Mouse (Mus musculus) hindbrain, embryonic 12.5 days (tissue): ENCODE measurements around the gene Iars2. TPM values are rescaled to one million over a fixed set of nuclear protein-coding genes. Genes with fewer than 3 reads are reported as not detected.

Experiments used
- ATAC-seq: fragments of 200-750 bp; cut with Nextera tagmentation; 2 replicates; pipeline ENCODE4 v1.8.0; 2017; ENCODE audit warnings: moderate TSS enrichment; ENCODE audit not compliant: low FRiP score
- H3K27ac ChIP-seq: fragments of 300-500 bp; sonication (generic); 2 replicates; pipeline ENCODE4 v1.5.1; 2016; ENCODE audit warnings: mild to moderate bottlenecking
- H3K27me3 ChIP-seq: fragments of 300-500 bp; sonication (generic); 2 replicates; pipeline ENCODE4 v1.6.1; 2016; ENCODE audit warnings: mild to moderate bottlenecking
- H3K36me3 ChIP-seq: fragments of 300-500 bp; sonication (generic); 2 replicates; pipeline ENCODE4 v1.6.1; 2016; ENCODE audit warnings: mild to moderate bottlenecking
- H3K4me1 ChIP-seq: fragments of 300-500 bp; sonication (generic); 2 replicates; pipeline ENCODE4 v1.6.1; 2016
- H3K4me2 ChIP-seq: fragments of 300-500 bp; sonication (generic); replicated peaks from 2 replicates; pipeline ENCODE4 v1.6.1; 2016; ENCODE audit warnings: mild to moderate bottlenecking
- H3K4me3 ChIP-seq: fragments of 300-500 bp; sonication (generic); 2 replicates; pipeline ENCODE4 v1.5.1; 2016; ENCODE audit warnings: mild to moderate bottlenecking
- H3K9ac ChIP-seq: fragments of 300-500 bp; sonication (generic); 2 replicates; pipeline ENCODE4 v1.6.1; 2016; ENCODE audit warnings: mild to moderate bottlenecking, moderate library complexity
- H3K9me3 ChIP-seq: fragments of 300-500 bp; sonication (generic); replicated peaks from 2 replicates; pipeline ENCODE4 v1.6.1; 2016; ENCODE audit warnings: mild to moderate bottlenecking
- WGBS: fragments of 180-500 bp; shearing (Covaris S2); methylation state at CpG from one replicate; pipeline ENCODE4 v1.1.7; 2016; 5-methylcytosine and 5-hydroxymethylcytosine counted together
- polyA plus RNA-seq: library from polyadenylated mRNA; unstranded; fragments of >200 nt; fragmentation: Nextera tagmentation; extraction: Ambion mirVana; gene quantifications from 2 replicates; pipeline ENCODE4 v1.2.1, GENCODE M21; 2016

Gene Iars2
- polyA plus RNA-seq, 1 experiment from 2014 or later: 24.7 TPM

DNA sequence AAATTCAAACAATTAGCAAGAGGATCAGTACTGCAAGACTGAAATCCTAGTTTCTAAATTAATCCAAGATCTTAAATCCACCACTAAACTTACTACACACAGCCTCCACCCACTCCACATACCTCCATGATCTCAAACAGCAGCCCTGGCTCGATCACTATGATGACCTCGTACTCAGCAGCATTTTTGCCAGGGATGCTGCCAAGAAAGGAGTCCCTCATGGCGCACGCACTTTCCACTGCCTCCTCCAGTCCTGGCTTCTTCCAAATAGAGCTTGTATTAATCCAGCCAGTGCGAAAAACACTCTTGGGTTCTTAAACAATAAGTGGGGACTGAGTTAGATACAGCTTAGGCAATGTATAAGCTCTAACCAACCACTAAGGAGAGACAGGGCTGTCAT is 40.0 kb downstream of the Iars2 start:
- H3K27me3 ChIP-seq: no peaks in the 10 kb centered on the region
- H3K27ac ChIP-seq: no peak overlapping the region
- H3K4me2 ChIP-seq: no peak overlapping the region

DNA sequence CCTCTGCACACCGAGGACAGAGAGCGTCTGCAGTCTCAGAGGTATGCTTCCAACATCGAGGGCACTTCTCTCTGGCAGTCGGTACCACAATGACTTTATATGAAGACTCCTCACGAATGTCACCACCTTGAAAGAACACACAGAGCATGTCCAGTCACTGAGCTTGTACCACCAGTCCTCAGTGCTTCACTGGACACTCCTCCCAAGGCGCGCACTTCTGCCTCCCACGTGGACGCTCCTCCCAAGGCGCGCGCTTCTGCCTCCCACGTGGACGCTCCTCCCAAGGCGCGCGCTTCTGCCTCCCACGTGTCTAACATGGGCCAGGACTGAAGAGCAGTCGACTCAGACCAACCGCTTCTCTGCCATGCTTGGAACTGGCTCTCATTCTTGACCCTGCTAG is 42.1 kb downstream of the Iars2 start:
- no peak overlapping the region for H3K9ac ChIP-seq
- WGBS: 94% methylated on average over 20 of the region's 20 CpGs
- no peak overlapping the region for H3K27ac ChIP-seq
- H3K4me2 ChIP-seq: no peak overlapping the region
- peaks cover 74% of the 10 kb centered on the region for H3K36me3 ChIP-seq
- no peaks in the 10 kb centered on the region for H3K9me3 ChIP-seq
- no peak for ATAC-seq
- H3K27me3 ChIP-seq: no peaks in the 10 kb centered on the region
- H3K4me1 ChIP-seq: no peaks in the 10 kb centered on the region
- no peak overlapping the region for H3K4me3 ChIP-seq

More for the DNA sequence above, 40.0 kb downstream of the Iars2 start:
- WGBS: 97% methylated on average over 5 of the region's 5 CpGs
- peaks cover 73% of the 10 kb centered on the region for H3K36me3 ChIP-seq
- H3K4me1 ChIP-seq: no peaks in the 10 kb centered on the region
- ATAC-seq: no peak
- no peak overlapping the region for H3K9ac ChIP-seq
- no peaks in the 10 kb centered on the region for H3K9me3 ChIP-seq
- H3K4me3 ChIP-seq: no peak overlapping the region

- no peak overlapping the region for H3K27ac ChIP-seq
- 94% methylated on average over 4 of the region's 4 CpGs for WGBS
- H3K36me3 ChIP-seq: peaks cover 76% of the 10 kb centered on the region
Measured at GRCm38 (mm10) chr1:185285171-185285570, 44.0 kb downstream of the Iars2 start.

GRCm38 (mm10) chr1:185284740-185285139 is 44.5 kb downstream of the Iars2 start:
- Histone ChIP-seq H3K9ac (no peak overlapping the region), H3K36me3 (peaks cover 77% of the 10 kb centered on the region), H3K9me3 (no peaks in the 10 kb centered on the region), H3K27me3 (no peaks in the 10 kb centered on the region), H3K4me3 (no peak overlapping the region), H3K4me2 (no peak overlapping the region), H3K4me1 (no peaks in the 10 kb centered on the region), H3K27ac (no peak overlapping the region)
- 90% methylated on average over 4 of the region's 4 CpGs for WGBS
- ATAC-seq: no peak

More at GRCm38 (mm10) chr1:185285171-185285570, 44.0 kb downstream of the Iars2 start:
- Histone ChIP-seq H3K27me3 (no peaks in the 10 kb centered on the region), H3K9me3 (no peaks in the 10 kb centered on the region), H3K4me3 (no peak overlapping the region), H3K4me1 (no peaks in the 10 kb centered on the region), H3K9ac (no peak overlapping the region), H3K4me2 (no peak overlapping the region)
- no peak for ATAC-seq

GRCm38 (mm10) chr1:185283247-185283646 is 45.9 kb downstream of the Iars2 start:
- Histone ChIP-seq H3K9ac (no peak overlapping the region), H3K4me3 (no peak overlapping the region), H3K27me3 (no peaks in the 10 kb centered on the region), H3K27ac (no peak overlapping the region), H3K4me1 (no peaks in the 10 kb centered on the region), H3K9me3 (no peaks in the 10 kb centered on the region), H3K4me2 (no peak overlapping the region), H3K36me3 (peaks cover 92% of the 10 kb centered on the region)
- 91% methylated on average over 15 of the region's 15 CpGs for WGBS
- ATAC-seq: no peak

GRCm38 (mm10) chr1:185282846-185283245 is 46.4 kb downstream of the Iars2 start:
- WGBS: 95% methylated on average over 11 of the region's 11 CpGs

DNA sequence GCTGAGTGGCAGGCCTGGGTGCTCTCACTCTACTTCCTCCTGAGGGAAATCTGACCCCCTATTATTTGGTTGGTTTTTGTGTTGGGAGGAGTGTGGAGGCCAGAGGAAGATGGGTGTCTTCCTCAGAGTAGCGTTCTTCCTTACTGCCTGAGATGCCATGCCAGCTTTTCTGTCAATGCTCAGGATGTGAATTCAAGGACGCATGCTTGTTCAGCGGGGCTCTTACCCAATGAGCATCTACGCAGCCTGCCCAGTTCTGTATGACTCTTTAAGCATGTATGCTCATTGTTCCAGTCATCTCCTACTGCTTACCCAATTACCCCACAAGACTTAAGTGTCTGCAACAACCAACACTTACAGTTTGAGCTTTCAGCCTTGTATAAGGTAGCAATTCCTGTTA is 48.6 kb downstream of the Iars2 start:
- no peak for ATAC-seq
- no peak overlapping the region for H3K9ac ChIP-seq
- peaks cover 94% of the 10 kb centered on the region for H3K36me3 ChIP-seq
- no peaks in the 10 kb centered on the region for H3K27me3 ChIP-seq
- no peak overlapping the region for H3K4me3 ChIP-seq
- H3K4me2 ChIP-seq: no peak overlapping the region
- H3K27ac ChIP-seq: no peak overlapping the region
- 88% methylated on average over 4 of the region's 4 CpGs for WGBS
- H3K9me3 ChIP-seq: no peaks in the 10 kb centered on the region
- no peaks in the 10 kb centered on the region for H3K4me1 ChIP-seq

More at GRCm38 (mm10) chr1:185282846-185283245, 46.4 kb downstream of the Iars2 start:
- Histone ChIP-seq H3K9me3 (no peaks in the 10 kb centered on the region), H3K4me3 (no peak overlapping the region), H3K4me1 (no peaks in the 10 kb centered on the region), H3K4me2 (no peak overlapping the region), H3K9ac (no peak overlapping the region), H3K27ac (no peak overlapping the region), H3K27me3 (no peaks in the 10 kb centered on the region), H3K36me3 (peaks cover 93% of the 10 kb centered on the region)
- no peak for ATAC-seq

- H3K4me2 ChIP-seq: no peak overlapping the region
- H3K27me3 ChIP-seq: no peaks in the 10 kb centered on the region
- H3K4me3 ChIP-seq: no peak overlapping the region
- no peaks in the 10 kb centered on the region for H3K9me3 ChIP-seq
- peaks cover 94% of the 10 kb centered on the region for H3K36me3 ChIP-seq
- H3K9ac ChIP-seq: no peak overlapping the region
- ATAC-seq: no peak
- 92% methylated on average over 9 of the region's 9 CpGs for WGBS
- no peaks in the 10 kb centered on the region for H3K4me1 ChIP-seq
- H3K27ac ChIP-seq: no peak overlapping the region
Measured at GRCm38 (mm10) chr1:185279288-185279687, 49.9 kb downstream of the Iars2 start.

GRCm38 (mm10) chr1:185277022-185277421 is 52.2 kb downstream of the Iars2 start:
- Histone ChIP-seq H3K9me3 (no peaks in the 10 kb centered on the region), H3K27ac (no peak overlapping the region), H3K4me2 (no peak overlapping the region), H3K4me1 (no peaks in the 10 kb centered on the region), H3K36me3 (peaks cover 92% of the 10 kb centered on the region), H3K4me3 (no peak overlapping the region), H3K27me3 (no peaks in the 10 kb centered on the region), H3K9ac (no peak overlapping the region)
- WGBS: 88% methylated on average over 11 of the region's 11 CpGs
- no peak for ATAC-seq

- no peak overlapping the region for H3K4me2 ChIP-seq
- no peaks in the 10 kb centered on the region for H3K27me3 ChIP-seq
- H3K9me3 ChIP-seq: no peaks in the 10 kb centered on the region
- no peaks in the 10 kb centered on the region for H3K4me1 ChIP-seq
- WGBS: 93% methylated on average over 7 of the region's 7 CpGs
- no peak for ATAC-seq
- no peak overlapping the region for H3K27ac ChIP-seq
- peaks cover 91% of the 10 kb centered on the region for H3K36me3 ChIP-seq
- H3K4me3 ChIP-seq: no peak overlapping the region
- H3K9ac ChIP-seq: no peak overlapping the region
Measured at GRCm38 (mm10) chr1:185275976-185276375, 53.2 kb downstream of the Iars2 start.

GRCm38 (mm10) chr1:185274819-185275545 is 54.2 kb downstream of the Iars2 start:
- ATAC-seq: no peak
- 92% methylated on average over 5 of the region's 5 CpGs for WGBS
- Histone ChIP-seq H3K9ac (no peak overlapping the region), H3K4me2 (no peak overlapping the region), H3K36me3 (peaks cover 85% of the 10 kb centered on the region), H3K4me3 (no peak overlapping the region), H3K27ac (no peak overlapping the region), H3K27me3 (no peaks in the 10 kb centered on the region), H3K4me1 (no peaks in the 10 kb centered on the region), H3K9me3 (no peaks in the 10 kb centered on the region)

- no peaks in the 10 kb centered on the region for H3K27me3 ChIP-seq
- no peaks in the 10 kb centered on the region for H3K4me1 ChIP-seq
- H3K4me3 ChIP-seq: no peak overlapping the region
- peaks cover 74% of the 10 kb centered on the region for H3K36me3 ChIP-seq
- H3K9ac ChIP-seq: no peak overlapping the region
- no peaks in the 10 kb centered on the region for H3K9me3 ChIP-seq
- H3K27ac ChIP-seq: no peak overlapping the region
- H3K4me2 ChIP-seq: no peak overlapping the region
- ATAC-seq: no peak
- 85% methylated on average over 9 of the region's 9 CpGs for WGBS
Measured at GRCm38 (mm10) chr1:185271373-185271772, 57.8 kb downstream of the Iars2 start.

- WGBS: 92% methylated on average over 8 of the region's 8 CpGs
Measured at GRCm38 (mm10) chr1:185270403-185271097, 58.6 kb downstream of the Iars2 start.

More at GRCm38 (mm10) chr1:185270403-185271097, 58.6 kb downstream of the Iars2 start:
- Histone ChIP-seq H3K27ac (no peak overlapping the region), H3K4me2 (no peak overlapping the region), H3K27me3 (no peaks in the 10 kb centered on the region), H3K4me3 (no peak overlapping the region), H3K36me3 (peaks cover 72% of the 10 kb centered on the region), H3K9me3 (no peaks in the 10 kb centered on the region), H3K4me1 (no peaks in the 10 kb centered on the region), H3K9ac (no peak overlapping the region)
- ATAC-seq: no peak
